Mouse (Mus musculus): ENCODE measurements around the gene Atp1b3.
"Not testable (repeated sequence)": the region's sequence is repeated elsewhere in the genome, so short reads cannot be mapped to it uniquely, and the experiment has no call there.

Gene Atp1b3

DNA sequence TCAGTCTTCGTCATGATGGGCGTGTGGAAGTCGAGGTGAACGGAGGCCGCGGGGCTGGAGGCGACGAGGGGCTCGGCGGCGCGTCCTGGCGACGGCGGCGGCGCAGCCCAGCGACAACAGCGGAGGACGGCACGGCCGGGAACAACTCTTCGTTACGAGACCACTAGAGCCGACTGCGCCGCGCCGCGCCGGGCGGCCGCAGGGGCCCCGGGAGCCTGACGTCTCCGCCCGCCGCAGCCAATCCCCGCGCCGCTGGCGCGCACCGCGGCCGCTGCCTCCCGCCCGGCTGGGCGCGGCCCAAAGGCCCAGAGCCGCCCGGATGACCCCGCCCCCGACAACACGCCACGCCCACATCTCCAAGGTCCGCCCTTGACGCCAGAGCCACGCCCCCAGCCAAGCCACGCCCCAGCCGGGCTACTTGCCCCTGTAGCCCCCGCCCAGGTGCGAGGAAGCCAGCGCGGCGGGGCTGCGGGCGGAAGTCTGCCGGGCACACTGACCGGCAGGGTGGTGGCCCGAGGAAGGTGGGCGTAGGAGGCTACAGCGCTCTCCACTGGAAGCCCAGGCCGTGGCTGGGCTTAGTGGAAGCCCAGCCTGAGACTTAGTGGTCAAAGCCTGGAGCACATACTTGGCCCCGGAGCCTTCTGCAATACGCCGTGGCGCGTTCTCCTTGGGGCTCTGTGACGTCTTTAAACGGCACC is at the start of gene Atp1b3:
Gene Atp1b3 (minus strand): TSS at position 302 of the 698 bp plus-strand sequence.
- DNase-seq (ENCODE audit: low spot score): peak; percentile 97

DNA sequence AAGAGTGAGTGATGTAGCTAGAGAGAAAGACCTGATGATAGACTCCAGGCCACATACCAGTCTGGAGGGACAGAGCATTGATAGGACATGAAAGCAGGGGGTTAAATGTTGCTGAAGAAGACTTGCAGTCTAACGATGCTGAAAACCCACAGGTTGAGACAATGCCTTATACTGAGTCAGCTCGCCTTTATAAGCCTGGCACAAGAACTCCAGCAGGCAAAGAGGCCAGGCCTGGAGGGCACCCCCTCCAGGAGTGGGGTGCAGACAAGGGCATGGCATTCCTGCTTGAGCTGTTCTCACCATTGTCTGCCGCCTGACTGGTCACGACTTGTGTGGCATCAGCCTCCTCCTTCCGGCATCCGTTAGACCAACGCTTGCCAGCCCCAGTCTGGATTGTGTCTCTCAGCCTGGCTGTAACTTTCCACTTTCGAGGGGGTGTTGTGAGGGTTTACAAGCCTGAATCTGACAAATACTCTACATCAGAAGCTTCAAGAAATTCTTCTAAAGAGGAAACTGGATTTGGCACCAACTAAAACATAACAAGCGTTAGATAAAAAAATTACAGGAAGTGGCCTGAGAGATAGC is 48.7 kb upstream of the Atp1b3 start:
- no peak for DNase-seq (ENCODE audit: low spot score)

DNA sequence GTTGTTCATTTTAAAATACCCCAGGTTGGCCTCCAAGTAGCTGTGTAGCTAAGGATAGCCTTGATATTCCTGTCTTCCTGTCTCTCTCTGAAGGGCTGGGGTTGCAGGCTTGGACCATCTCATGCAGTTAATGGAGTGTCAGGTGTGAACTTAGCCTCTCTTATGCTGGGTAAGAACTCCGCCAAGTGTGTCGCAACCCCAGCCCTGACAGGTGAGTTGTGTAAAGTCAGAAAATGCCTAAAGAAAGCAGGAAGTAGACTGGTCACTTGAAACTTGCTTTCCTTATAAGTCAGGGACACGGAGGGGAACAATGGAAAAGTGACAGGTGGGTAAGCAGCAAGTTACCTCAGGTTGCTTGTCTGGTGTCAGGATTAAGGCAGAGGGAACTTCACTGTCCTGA is 40.1 kb upstream of the Atp1b3 start:
- no peak for DNase-seq (ENCODE audit: low spot score)

DNA sequence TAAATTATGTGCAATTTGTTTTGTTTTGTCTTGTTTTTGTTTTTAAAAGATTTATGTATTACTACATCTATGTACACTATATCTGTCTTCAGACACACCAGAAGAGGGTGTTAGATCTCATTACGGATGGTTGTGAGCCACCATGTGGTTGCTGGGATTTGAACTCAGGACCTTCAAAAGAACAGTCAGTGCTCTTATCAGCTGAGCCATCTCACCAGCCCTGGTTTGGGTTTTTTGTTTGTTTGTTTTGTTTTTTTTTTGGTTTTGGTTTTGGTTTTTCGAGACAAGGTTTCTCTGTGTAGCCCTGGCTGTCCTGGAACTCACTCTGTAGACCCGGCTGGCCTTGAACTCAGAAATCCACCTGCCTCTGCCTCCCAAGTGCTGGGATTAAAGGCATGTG is 35.7 kb upstream of the Atp1b3 start:
- DNase-seq (ENCODE audit: low spot score): not testable (repeated sequence)

DNA sequence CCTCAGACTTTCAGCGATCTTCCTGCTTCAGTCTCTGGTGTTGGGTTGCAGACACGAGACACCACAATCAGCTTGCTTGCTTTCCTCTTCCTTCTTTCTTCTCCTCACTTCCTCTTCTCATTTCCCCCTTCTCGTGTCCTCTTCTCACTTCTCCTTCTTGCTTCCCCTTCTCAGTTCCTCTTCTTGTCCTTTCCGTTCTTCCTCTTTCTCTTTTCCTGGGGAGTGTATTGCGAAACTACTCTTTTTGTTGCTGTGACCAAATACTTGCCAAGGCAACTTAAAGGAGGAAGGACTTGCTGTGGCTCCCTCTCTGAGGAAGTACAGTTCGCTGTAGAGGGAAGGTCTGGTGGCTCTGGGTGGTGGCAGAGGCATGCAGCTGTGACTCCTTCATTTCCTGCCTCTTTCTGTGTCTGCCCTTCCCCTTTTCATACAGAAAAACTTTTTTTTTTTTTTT is 35.2 kb upstream of the Atp1b3 start:
- no peak for DNase-seq (ENCODE audit: low spot score)

- no peak for DNase-seq (ENCODE audit: low spot score)
Observed at GRCm38 (mm10) chr9:96398614-96399013, 34.4 kb upstream of the Atp1b3 start.

DNA sequence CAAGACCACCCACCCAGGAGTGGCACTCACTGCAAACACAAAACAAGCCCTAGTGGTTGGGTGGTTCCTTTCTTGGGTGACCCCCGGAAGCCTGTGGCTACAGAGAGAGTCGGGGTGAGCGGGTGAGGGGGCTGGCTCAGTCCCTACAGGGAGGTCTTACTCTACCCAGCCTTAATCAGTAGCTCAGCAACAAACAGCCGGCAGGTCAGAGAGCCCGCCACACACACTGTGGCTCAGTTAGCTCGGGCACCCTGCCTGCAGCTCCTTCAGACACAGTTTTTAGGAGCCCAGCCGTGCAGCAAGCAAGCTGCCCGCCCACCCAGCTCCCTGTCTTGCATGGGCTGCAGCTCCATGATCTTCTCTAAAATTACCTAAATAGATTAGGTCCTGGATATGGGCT is 33.9 kb upstream of the Atp1b3 start:
- no peak for DNase-seq (ENCODE audit: low spot score)

- no peak for DNase-seq (ENCODE audit: low spot score)
Observed at GRCm38 (mm10) chr9:96394910-96395690, 30.9 kb upstream of the Atp1b3 start.

GRCm38 (mm10) chr9:96393731-96394235 is 29.5 kb upstream of the Atp1b3 start:
- no peak for DNase-seq (ENCODE audit: low spot score)

- no peak for DNase-seq (ENCODE audit: low spot score)
Observed at GRCm38 (mm10) chr9:96393112-96393511, 28.9 kb upstream of the Atp1b3 start.

DNA sequence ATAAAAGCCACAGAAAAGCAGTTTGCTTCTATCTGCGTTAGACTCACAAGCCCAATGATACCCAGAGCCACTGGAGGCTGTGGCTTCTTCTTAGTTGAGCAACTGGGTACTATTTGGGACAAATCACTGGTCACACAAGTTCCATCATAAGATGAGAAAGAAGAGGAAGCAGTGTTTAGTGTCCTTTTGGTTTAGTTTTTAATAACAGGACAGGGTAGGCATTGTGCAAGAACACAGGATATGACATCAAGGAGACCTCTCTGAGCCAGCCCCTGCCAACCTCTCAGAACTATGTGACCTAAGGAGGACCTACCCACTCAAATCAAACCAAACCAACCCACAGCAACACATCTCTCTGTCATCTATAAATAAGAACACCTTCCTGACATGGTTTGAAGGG is 27.7 kb upstream of the Atp1b3 start:
- DNase-seq (ENCODE audit: low spot score): no peak

DNA sequence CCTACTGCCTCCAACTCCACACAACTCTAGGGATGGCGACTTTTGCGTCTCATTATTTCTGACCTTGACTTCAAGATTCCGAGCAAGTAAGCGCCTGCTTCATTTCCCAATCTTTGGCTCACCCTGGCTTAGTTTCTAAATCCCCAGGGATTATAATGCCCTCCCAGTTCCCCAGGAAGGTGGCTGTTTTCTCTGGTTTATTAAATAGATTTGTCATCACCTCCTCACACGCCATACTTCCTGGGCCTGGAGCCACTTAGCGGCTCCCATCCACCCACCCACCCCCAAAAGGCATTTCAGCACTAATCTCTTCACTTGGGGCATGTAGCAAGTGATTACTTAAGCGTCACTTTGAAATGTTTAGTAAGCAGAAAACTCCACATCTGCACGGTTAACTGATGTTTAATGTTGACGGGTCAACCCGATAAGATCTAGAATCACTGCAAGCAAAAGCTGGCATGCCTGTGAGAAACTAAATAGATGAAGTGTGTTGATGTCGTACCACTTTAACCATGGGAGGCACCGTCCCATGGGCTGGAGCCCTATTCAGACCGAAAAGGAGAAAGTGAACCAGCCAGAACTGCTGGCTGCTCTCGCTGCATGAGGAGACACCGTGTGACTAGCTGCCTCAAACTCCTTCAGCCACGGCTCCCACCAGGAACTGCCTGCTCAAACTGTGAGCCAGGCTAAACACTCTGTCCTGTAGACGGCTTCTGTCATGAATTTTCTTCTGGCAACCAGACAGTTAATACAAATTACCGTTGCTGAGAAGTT is 19.7 kb upstream of the Atp1b3 start:
- DNase-seq (ENCODE audit: low spot score): no peak

DNA sequence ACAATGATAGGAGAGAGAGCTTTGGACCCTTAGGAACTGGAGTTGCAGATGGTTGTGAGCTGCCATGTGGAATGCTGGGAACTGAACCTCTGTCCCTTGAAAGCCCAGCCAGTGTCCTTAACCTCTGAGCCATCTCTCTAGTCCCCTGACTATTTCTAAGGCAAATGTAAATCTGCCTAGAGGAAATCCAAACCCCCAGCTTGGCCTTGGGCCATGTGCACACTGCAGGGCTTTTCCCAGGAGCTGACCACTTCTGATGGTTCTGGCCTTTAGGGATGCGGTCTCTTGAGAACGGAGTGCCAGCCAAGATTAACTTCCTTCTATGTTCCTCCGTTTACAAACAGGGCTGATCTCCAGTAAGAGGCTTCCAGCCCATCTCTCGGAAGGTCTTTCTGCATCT is 18.5 kb upstream of the Atp1b3 start:
- no peak for DNase-seq (ENCODE audit: low spot score)

DNA sequence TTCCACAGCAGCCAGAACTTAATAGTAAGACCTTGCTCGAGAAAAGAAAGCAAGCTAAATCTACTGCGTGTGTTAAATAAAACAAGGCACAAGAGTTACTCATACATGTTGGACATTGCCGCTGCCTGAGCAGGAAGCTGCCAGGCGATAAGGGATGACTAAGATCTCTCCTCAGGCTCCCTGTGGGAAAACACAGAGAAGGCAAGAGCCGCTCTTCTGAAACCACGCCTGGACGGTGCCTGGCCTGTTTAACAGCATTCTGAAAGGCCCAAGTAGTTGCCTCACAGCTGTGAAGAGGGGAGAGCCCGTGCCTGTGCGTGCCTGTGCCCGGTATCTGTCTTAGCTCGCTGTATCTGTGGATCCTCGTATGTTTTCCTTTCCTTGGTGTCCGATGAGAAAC is 17.2 kb upstream of the Atp1b3 start:
- no peak for DNase-seq (ENCODE audit: low spot score)

DNA sequence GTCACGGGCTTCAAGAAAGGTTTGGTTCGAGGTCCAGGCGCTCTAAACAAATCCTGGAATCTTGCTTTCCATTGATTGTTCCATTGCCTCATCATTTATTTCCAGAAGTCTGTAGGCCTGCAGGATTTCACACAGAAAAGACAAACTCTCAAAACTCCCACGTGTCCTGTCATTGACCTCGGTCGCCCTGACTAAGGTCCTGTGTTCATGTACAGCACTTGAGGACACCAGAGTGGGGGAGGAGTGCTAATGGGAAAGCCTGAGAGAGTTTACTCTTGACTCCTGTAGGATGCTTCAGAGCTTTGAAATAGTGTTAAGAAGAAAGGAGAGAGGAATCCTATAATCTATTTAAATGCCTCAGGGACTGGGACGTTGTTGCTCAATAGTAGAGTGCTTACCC is 15.3 kb upstream of the Atp1b3 start:
- DNase-seq (ENCODE audit: low spot score): no peak

DNA sequence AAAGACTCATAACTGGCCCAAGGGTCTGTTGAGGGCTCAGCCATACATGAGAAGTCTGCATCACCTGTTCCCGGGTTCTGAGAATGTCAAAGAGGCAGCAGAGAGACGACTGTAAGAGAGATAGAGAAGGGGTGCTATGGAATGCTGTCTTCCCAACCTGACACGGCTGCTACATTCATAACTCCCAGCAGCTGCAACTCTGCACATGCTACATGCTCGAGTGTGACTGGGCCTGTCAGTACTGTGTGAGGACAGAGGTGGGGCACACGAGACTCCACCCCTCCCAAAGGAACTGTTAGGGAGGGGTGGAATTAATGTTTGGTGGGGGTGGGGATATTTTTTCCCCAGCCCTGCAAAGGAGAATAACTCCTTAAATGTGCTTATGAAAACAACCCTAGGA is 14.5 kb upstream of the Atp1b3 start:
- DNase-seq (ENCODE audit: low spot score): no peak

- DNase-seq (ENCODE audit: low spot score): no peak
Observed at GRCm38 (mm10) chr9:96377096-96377495, 12.9 kb upstream of the Atp1b3 start.

DNA sequence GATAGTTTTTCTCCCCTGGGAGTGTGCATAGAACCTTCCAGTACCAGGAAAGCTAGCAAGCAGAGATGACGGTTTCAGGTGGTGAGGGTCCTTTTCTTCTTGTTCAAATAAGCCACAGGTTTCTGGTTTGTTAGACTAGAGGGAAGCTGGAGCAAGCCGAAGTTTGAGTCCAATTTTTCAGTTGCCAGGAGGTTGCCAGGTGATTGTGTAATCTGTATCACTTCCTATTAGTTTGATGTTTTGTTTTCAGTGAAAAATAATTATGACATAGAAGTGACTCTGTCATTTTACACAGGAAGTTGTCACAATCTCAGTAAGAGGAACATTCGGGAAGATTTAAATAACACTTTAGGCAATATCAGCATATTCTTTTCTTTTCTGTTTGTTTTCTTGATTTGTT is 11.6 kb upstream of the Atp1b3 start:
- no peak for DNase-seq (ENCODE audit: low spot score)

GRCm38 (mm10) chr9:96371075-96371474 is 6.8 kb upstream of the Atp1b3 start:
- DNase-seq (ENCODE audit: low spot score): no peak

- DNase-seq (ENCODE audit: low spot score): no peak
Observed at GRCm38 (mm10) chr9:96369654-96370384, 5.6 kb upstream of the Atp1b3 start.

DNA sequence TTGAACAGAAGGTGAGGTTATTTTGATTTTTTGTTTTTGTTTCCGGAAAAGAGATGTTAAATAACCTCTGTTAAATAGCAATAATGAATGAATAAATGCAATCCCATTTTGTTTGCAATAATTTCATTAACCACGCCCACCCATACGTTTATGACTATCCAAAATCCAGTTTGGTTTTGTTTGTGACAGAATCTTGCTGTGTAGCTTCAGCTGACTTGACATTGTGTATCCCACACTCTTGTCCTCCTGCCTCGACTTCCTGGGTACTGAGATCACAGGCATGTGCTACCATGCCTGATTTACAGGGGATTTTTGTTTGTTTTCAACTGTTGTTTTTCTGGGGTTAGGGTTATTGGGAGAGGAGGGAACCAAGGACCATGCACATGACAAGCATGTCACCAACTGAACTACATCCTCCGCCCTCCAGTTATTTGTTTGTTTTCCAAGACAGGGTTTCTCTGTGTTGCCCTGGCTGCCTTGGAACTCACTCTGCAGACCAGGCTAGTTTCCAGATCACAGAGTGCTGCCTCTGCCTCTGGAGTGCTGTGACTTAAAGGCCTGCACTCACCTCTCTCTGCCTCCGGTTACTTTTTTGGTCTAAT is 1.1 kb upstream of the Atp1b3 start:
- no peak for DNase-seq (ENCODE audit: low spot score)
